Mouse (Mus musculus): ENCODE measurements at regions not wholly inside any gene's neighbourhood (a gene's known extent, or its start where the extent isn't known, plus 50 kb on each side); places are given as distances from the start of the nearest gene placed in this dataset.

DNA sequence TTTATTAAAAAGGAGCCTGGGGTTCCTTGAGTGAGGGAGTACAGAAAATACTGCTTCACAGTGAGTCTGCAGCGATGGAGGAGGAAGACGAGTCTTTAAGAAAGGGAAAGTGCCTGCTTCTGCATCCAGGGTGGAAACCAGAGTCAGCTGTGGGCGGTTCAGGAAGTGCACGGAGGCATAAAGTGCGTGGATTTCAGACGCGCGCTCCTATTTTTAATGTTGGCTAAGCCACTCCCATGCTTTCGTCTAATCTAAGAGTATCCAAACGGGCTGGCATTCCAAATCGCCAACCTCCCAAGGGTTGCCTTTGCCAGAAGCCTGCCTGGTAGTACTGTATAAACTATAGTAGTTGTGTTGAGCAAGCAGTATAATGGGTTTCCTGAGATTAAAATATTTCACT is 50.4 kb upstream of the Nap1l1 start:
- 41% methylated on average over 11 of the region's 11 CpGs for WGBS
- no peak for DNase-seq (ENCODE audit: extremely low spot score, low spot score)

More for the DNA sequence above, 50.4 kb upstream of the Nap1l1 start:
- Histone ChIP-seq H3K27ac (peak overlapping the region; percentile 78), H3K36me3 (replicated peaks) (no peaks in the 10 kb centered on the region), H3K9me3 (no peaks in the 10 kb centered on the region), H3K27me3 (ENCODE audit: poor library complexity, severe bottlenecking) (peaks cover 8% of the 10 kb centered on the region; the same call in 1 of the 2 replicates), H3K4me3 (peak overlapping the region; percentile 30; the same call in 1 of the 2 replicates), H3K4me1 (peaks cover 41% of the 10 kb centered on the region)

All from forebrain, embryonic 10.5 days (tissue).